Mouse (Mus musculus): Measurements from ENCODE around the gene Tbcel.

Gene Tbcel

GRCm38 (mm10) chr9:42382628-42383347 lies 124.8 kb downstream of the Tbcel start:
- DNase-seq (ENCODE audit: low read depth): no peak

GRCm38 (mm10) chr9:42382063-42382462 lies 125.5 kb downstream of the Tbcel start:
- DNase-seq (ENCODE audit: low read depth): no peak

GRCm38 (mm10) chr9:42378071-42378470 lies 129.5 kb downstream of the Tbcel start:
- no peak for DNase-seq (ENCODE audit: low read depth)

GRCm38 (mm10) chr9:42377656-42378055 lies 130.0 kb downstream of the Tbcel start:
- DNase-seq (ENCODE audit: low read depth): no peak

- DNase-seq (ENCODE audit: low read depth): no peak
Observed at GRCm38 (mm10) chr9:42371670-42372368, 135.8 kb downstream of the Tbcel start.

Measured in NIH3T3 (cell line).